Mouse (Mus musculus): ENCODE results near the gene Cdh23. TPM values are rescaled to one million over a fixed set of nuclear protein-coding genes. Genes with fewer than 3 reads are reported as not detected.

The Cdh23 gene
- total RNA-seq, 2 experiments from 2014 or later, result 1.7 to 2.3 TPM

DNA sequence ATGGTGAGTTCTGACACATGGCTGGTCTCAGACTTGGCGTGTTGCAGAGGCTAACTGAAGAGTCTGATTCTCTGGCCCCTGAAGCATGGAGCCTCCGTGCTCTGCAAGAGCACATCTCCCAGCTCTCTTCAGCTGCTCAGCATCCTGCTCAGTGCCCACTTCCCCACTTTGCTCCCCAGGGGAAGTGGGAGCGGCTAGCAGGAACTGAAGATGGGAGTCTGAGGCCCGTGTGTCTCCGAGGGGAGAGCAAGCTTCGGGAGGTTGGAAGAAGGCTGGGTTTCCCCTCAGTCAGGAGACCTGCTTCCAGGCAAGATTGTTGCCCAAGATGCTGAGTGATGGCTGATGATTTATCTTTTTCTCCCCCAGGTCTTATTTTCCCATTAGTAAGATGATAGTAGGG is 422.9 kb downstream of the Cdh23 start:
- no peak for DNase-seq
- intact Hi-C loops (cut with DNase I), result no loop called here

DNA sequence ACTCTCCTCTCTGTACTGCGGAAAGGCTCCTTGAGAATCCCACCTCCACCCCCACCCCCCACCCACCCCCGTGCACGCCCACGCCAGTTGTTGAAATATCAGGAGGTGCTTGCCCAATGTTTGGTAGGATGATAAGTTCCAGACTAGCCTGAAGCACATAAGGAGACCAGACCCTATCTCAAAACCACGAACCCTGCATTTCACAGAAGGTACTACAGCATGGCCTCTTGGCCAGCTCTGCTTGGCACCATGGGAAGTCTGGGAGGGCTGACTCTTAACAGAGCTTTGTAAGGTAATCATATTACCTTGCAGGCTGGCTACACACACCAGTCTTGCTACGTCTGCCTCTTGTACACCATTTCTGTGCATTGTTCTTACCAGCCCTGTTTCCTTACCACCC is 424.0 kb downstream of the Cdh23 start:
- intact Hi-C loops (cut with DNase I), result no loop called here
- no peak for DNase-seq

DNA sequence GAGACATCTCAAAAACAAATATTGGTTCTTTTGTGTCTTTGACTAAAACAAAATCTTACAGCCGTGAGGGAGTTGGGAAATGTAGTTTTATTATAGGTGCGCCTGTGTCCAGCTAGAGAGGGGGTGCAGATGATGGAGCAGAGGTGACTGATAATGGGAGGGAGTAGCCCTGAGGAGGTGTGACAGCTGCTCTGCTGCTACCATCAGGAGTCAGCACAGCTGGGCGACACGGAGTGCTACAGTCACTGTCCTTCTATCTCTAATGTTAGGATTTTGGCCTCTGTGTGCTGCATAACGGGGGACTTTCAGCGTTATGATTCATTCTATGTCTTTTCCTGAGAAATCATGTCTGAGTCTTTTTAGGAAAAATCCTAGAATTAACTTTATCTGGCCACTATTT is 425.3 kb downstream of the Cdh23 start:
- DNase-seq, result no peak
- intact Hi-C loops (cut with DNase I), result no loop called here

DNA sequence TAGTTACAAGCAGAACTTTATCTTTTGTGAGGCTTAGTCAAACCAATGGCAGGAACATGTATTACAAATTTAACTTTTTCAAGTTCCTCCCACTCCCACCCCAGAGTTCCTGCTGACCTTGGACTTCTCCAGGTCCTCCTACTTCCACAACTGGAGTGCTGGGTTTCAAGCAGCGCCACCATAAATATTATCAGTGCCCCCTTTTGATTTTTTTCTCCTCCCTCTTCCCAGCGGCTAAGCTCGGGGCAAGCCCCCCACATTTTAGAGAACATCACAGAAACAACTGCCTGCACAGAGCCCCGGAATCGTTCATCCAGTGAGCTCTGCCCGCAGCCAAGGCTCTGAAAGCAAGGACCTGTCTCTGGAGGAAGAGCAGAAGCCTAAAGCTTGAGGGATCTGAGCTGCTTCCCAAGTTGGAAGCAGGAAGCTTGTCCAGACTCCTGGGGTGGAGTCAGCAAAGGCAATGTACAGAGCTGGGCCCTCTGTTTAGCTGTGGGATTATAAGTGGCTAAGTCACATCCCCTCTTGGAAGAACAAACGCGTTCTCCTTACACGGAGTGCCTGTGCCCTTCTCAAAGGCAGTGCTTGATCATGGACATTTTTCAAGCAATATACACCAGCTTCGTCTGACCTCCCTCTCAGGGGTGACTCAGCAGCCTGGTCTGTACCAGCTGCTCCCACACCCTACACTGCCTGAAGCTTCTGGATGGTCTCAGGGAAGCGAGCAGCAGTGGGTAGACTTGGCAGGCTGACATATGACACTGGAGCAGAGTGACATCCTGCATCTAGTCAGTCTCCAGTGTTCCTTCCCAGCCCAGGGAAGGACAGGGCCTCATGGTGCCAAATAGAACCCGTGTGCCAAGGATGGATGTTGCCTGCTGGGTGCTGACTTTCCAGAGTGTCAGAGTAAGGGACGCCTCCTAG is 426.9 kb downstream of the Cdh23 start:
- intact Hi-C loops (cut with DNase I), result no loop called here
- peak in 1 of 2 experiments; percentile 53 for DNase-seq

DNA sequence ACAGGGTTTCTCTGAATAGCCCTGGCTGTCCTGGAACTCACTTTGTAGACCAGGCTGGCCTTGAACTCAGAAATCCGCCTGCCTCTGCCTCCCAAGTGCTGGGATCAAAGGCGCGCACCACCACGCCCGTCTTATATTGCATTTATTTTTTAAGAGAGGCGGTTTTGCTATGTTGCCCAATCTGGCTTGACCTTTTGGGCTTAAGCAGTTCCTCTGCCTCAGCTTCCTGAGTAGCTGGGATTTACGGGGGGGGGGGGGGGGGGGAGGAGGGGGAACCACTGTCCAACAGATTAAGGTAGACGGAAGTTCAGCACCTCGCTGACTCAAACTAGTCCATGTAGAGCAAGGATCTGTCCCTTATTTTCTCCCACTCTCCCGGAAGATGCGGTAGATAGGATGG is 427.6 kb downstream of the Cdh23 start:
- DNase-seq, result no peak
- intact Hi-C loops (cut with DNase I), result no loop called here

DNA sequence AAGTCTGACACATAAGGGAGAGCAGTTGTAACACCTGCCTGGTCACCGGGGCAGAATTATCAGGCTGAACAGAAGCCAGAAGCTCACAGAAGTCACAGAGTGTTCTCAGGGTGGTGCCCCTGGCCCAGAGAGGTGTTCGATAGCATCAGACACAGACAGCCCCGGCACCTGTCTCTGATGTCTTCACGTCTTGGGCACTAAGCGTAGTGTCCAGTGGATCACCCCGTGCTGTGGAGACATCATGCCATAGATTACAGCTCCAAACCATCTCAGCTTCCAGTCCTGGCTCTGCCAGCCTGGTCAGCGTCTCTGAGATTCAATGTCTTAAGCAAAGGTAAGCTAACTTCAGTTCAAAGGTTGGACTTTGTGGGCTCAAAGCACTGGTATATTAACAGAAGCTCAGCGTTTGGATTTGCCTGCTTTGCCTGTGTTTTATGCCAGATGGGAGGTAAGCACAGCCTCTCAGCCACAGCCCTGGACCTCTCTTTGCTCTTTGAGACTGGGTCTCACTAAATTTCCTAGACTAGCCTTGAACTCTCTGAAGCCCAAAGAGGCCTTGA is 429.4 kb downstream of the Cdh23 start:
- DNase-seq, result peak in 1 of 2 experiments; percentile 44
- intact Hi-C loops (cut with DNase I), result no loop called here

DNA sequence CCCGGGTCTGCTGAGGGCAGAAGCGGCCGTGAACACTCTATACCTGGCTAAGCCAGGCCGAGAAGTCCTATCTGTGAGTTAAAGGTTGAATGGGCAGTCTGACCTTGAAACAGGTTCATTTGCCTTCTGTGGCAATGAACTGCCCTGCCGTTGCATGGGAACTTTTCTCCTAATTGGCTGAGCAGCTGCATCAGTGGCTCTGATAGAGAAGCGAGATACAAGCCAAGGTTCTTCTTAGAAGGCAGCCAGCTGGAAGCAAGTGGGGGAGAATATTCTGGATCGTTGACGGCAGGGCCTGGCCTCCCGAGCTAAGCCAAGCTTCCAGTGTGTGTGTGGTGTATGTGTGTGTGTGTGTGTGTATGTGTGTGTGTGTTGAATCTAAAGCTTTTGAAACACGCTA is 431.0 kb downstream of the Cdh23 start:
- DNase-seq, result no peak

DNA sequence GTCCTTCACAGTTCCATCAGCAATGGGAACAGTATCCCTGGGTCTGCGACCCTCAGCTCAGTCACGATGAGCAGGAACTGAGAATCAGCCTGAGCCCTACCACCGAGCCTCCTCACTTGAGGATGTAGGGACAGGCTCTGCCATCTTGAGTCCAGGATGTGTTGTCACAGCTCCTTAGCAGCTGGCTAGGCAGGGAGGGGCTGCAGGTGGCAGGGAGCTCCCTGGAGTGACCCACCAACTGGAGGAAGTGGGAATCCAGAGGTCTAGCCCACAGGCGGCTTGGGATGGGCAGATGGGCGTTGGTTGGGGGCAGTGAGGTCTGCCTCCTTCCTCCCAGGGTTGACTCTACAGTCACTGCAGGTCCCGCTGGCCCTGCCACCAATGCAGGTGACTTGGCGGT is 432.9 kb downstream of the Cdh23 start:
- intact Hi-C loops (cut with DNase I), result no loop called here
- DNase-seq, result no peak

More for the DNA sequence above, 431.0 kb downstream of the Cdh23 start:
- intact Hi-C loops (cut with DNase I), result no loop called here

DNA sequence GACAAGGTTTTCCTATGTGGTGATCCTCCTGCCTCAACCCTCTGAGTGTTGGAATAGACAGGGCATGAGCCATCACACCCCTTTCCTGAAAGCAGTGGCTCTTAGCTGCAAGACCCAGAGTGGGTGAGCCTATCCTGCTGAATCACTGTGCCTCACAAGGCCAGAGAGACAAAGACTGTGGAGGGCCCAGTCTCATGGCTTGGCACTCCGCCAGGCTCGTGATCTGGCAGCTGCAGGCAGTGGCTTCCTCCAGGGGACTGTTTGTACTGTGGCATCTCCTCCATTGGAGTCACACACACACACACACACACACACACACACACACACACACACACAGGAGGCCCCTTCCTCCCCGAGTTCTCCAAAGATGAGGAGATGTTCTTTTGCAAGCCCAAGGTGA is 433.9 kb downstream of the Cdh23 start:
- DNase-seq, result peak; percentile 81 to 84
- intact Hi-C loops (cut with DNase I), result no loop called here

DNA sequence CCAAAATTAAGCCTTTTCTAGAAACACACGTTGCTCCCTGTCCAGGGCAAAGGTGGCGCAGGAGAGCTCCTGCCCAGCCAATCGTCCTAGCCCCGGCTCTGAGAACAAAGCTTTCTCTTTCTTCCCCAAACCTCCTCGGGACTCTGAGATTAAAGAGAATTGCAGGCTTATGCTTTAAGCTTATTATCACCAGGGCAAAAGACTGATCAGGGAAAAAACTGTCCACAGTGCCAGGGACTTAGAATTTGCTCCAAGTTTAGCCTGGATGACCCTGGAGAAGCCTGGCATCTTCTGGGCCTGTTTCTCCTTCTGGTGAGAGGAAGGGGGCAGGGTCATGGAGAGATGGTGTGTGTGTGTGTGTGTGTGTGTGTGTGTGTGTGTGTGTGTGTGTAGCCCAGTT is 434.8 kb downstream of the Cdh23 start:
- intact Hi-C loops (cut with DNase I), result no loop called here
- no peak for DNase-seq

DNA sequence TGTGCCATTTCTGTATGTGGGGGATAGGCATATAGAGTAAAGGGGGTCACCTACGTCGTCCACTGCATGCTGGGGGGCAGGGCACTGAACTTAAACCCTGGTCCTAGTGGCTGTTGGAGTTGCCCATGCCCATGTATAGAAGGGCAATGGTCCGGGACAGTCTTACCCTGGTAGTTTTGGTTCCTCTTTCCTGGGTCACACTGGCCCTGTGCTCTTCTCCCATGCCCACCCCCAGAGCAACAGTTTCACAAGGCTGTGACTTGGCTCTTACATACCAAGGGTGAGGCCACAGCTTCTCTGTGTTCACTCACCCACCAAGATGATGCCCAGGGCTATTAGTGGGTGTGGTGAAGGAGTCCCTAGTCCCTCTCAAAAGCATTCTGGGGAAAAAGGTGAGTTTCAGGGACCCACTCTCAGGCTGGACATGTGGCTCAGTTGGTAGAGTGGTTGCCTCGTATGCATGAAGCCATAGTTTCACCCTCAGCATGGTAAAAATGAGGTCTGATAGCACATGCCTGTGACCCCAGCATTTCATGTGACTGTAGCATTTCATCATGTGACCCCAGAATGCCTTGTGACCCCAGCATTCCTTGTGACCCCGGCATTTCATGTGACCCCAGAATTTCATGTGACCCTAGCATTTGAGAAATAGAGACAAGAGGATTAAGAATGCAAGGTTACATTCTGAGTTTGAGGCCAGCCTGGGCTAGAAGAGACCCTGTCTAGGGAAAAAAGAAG is 435.6 kb downstream of the Cdh23 start:
- no peak for DNase-seq
- intact Hi-C loops (cut with DNase I), result no loop called here

DNA sequence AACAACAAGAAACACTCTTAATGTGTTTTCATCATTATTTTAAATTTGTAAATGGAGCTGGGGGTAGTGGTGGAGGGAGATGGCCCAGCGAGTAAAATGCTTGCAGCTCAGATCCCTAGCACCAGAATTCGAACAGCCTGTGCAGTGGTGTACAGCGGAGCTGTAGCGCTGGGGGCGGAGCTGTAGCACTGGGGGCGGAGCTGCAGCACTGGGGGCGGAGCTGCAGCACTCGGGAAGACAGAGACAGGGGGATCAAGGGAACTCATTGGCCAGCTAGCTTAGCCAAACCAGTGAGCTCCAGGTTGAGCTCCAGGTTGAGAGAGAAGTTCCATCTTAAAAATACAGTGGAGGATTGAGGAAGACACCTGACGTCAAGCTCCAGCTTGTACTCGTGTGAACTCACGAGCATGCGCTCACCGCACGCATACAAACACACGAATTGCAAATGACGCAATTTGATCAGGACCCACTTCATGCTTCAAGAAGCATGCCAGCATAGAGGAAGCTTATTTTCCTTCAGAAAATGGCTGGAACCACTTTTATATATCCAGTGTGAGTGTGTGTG is 438.9 kb downstream of the Cdh23 start:
- no peak for DNase-seq
- intact Hi-C loops (cut with DNase I), result no loop called here

DNA sequence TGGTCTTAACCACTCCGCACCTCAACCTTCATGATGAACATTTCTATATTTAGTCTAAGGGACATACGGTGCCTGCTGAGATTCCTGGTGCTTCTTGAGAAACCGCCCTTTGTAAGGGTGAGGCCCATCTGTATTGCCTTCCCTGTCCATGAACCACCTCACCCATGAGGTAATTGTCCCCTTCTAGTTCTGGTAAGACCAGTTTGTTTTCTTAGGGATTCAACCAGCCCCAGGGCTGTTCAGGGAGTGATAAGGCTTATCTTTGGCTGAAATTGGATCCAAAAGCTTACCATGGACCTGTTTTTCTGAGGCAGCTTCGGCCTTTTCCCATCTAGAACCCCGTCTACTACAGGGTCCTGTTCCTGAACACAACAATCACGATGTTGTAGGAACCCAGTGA is 440.2 kb downstream of the Cdh23 start:
- intact Hi-C loops (cut with DNase I), result no loop called here
- DNase-seq, result no peak

Other genes with a start within 250 kb of the Cdh23 start
- 1 to 10 TPM; 2.6 to 2.7 TPM for gene Slc29a3, start 56.3 kb upstream of the Cdh23 start, total RNA-seq (2021)
- 1 to 10 TPM; 2.2 TPM for gene Unc5b, start 135.1 kb upstream of the Cdh23 start, total RNA-seq (2021)